Mouse (Mus musculus): ENCODE measurements around the gene Map3k11.

DNA sequence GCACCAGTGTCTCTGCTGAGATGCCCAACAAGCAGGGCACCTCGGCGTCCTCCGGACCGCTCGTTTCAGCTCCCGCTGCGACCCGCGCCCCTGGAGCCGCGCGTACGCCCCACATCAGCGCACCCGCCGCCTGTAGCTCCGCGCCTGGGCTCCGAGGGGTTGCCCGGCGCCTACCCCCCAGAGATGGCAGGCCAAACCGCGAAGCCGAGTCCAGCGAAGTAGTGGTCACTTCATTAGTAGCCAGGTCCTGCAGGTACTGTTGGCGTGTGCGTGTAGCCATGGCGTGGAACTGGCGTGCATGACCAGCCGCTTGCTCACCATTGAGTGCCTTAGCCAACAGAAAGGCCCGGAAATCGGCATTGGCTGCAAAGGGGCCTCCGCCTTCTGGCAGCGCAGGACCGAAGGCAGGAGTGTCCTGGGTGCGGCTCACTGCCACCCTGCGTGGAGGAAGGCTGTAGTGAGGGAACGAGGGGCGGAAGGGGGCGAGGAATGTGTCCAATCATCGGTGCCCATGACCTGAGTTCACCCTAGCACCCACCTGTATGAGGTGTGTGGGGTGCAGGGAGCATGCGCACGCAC is 33.7 kb upstream of the Map3k11 start:
- TF ChIP-seq BHLHE40 (IDR thresholded peaks at IDR 0.05; ENCODE audit: borderline replicate concordance, low read depth, low read length) (no peak), POLR2A (IDR thresholded peaks at IDR 0.05; ENCODE audit: control insufficient read depth in 1 of 2, insufficient read depth in 1 of 2, low read depth in 1 of 2, low read length in 2 of 2, poor library complexity in 1 of 2) (no peak), CTCF (IDR thresholded peaks at IDR 0.05 in 2 of 3, conservative IDR thresholded peaks at IDR 0.05 in 1 of 3; ENCODE audit: control insufficient read depth in 1 of 3, insufficient read depth in 1 of 3, low read depth in 2 of 3, low read length in 3 of 3, poor library complexity in 1 of 3, severe bottlenecking in 1 of 3) (no peak), USF2 (IDR thresholded peaks at IDR 0.05; ENCODE audit: borderline replicate concordance in 1 of 2, insufficient read depth in 1 of 2, low read depth in 1 of 2, low read length in 2 of 2) (no peak), KAT2A (conservative IDR thresholded peaks at IDR 0.05; ENCODE audit: low read depth, low read length) (no peak)
